Mouse (Mus musculus) heart, postnatal 10 days (tissue): ENCODE data around the gene Myo3b. TPM values are rescaled to one million over a fixed set of nuclear protein-coding genes. Genes with fewer than 3 reads are reported as not detected.
A peak's percentile ranks its signal among the peaks of the same experiment; 100 is the strongest.

Experiments used
- DNase-seq, 2 experiments: peaks; one replicate each; pipeline ENCODE4 v3.0.0; 2021
- intact Hi-C: fragments of 180-260 bp; cut with DNase I; formaldehyde crosslinking; loops from one replicate; pipeline ENCODE4 v1.15.1; 2025
- total RNA-seq, 2 experiments: library from RNA; stranded (reverse); gene quantifications; 2 replicates each; pipeline ENCODE4 v1.2.3; 2021

Gene Myo3b
- total RNA-seq, 2 experiments from 2014 or later = 0.12 TPM; not detected in 1

- no peak for DNase-seq
- intact Hi-C loops = no loop called here
Measured at GRCm38 (mm10) chr2:70419336-70419735, 380.4 kb downstream of the Myo3b start.

GRCm38 (mm10) chr2:70421144-70421874 lies 382.4 kb downstream of the Myo3b start:
- no peak for DNase-seq
- intact Hi-C loops = no loop called here

DNA sequence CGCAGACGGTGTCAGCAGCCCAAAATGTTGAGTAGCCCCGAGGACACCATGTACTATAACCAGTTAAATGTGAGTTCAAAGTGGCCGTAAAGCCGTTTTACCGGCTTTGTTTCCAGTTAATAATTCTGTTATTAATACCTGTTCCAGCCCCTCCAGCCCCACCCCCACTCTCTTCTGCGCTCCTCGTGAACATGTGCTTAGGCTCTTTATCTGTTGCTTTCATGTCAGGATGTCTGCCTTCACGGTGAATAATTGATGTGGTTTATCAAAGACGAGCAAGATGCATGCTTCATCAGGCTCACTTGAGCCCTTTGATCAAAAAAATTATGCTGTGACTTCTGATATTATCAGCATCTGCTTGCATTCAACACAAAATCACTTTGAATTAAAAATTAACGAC lies 386.7 kb downstream of the Myo3b start:
- intact Hi-C loops = no loop called here
- DNase-seq = no peak

- DNase-seq = peak; percentile 8 to 10
- intact Hi-C loops = no loop called here
Measured at GRCm38 (mm10) chr2:70443035-70443434, 404.1 kb downstream of the Myo3b start.

DNA sequence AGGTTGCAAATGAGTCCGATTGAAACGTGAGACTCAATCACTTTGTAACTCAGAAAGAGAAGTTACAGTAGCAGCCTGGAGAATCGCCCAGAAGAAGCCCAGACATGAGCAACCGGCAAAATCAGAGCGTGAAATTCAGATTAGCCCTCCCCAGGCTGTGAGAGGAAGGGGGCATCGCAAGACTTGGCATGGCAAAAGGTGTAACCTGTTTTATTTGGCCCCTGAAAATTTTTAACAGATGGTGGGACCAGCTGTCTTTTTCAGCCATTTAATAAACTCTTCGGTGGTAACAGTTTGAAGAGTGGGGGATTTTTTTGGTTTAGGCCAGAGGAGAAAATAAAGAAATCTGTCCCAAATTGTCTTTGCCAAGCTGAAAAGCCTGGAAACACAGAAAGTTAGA lies 405.2 kb downstream of the Myo3b start:
- intact Hi-C loops = no loop called here

GRCm38 (mm10) chr2:70456205-70456604 lies 417.3 kb downstream of the Myo3b start:
- no peak for DNase-seq
- intact Hi-C loops = no loop called here

More for the DNA sequence above, 405.2 kb downstream of the Myo3b start:
- DNase-seq = no peak

- DNase-seq = no peak
- intact Hi-C loops = no loop called here
Measured at GRCm38 (mm10) chr2:70463606-70464005, 424.7 kb downstream of the Myo3b start.

DNA sequence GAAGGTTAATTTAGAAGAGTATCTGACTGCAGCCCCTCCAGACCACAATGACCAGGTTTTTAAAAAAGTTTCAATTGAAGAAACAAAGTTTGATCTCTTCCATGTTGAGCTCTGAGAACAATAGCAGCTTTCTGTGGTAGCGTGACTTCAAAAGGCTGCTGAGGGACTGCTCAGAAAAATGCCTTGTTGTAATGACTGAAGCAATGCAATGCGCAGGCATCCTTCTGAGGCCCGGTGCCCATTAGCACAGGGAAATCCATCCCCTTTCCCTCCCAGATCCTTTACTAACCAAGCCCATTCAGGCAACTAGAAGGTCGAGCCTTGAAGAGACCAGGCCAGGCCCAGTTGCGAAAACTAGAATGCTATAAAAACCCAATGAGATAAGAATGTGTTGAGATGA lies 432.2 kb downstream of the Myo3b start:
- DNase-seq = no peak
- intact Hi-C loops = loop anchor here (5.0 to 10.0 kb wide), 2 partner anchors 36 to 196 kb away; partner anchors contain the start of gene Erich2

DNA sequence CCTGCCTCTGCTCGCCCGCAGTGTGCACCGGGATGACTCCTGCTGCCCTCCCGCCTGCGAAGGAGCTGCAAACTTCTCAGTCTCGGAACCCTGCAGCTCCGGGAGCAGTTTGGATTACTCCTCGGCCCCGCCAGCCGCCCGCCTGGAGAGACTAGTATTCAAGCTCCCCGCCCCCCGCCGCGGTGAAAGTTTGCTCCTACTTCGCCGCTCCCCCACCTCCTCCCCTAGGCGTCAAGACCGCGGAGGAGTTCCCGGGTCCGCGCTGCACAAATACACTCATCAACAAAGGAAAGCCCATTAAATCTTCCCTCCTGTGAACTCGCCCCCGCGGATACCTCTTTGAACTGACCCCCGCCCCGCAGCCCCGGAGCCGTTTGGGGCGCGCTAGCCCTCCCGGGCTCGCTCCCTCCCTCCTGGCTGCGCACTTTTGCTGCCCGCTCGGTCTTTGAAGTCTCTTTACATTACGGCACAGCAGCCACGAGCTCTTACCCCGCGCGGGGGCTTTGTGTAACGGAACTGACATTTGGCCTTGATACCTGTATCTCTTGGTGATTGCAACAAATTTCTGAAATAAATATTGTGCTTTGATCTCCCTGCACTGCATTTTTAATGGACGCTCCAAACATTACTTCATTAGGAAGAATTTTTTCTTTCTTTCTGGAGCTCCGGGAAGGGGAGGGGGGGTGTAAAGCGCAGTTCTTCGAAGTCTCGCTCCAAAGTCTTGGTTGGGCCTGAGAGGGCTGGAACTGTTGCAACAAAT lies 433.1 kb downstream of the Myo3b start:
- DNase-seq = peak; percentile 12 to 18
- intact Hi-C loops = loop anchor here (5.0 to 10.0 kb wide), 2 partner anchors 35 to 197 kb away; partner anchors contain the start of gene Erich2

Other genes with a start within 250 kb of the Myo3b start
- under 1 TPM; 0.55 to 0.67 TPM for gene Ccdc173, start 249.6 kb upstream of the Myo3b start, total RNA-seq
- gene Phospho2, start 249.5 kb upstream of the Myo3b start, total RNA-seq = 10 to 100 TPM; 16.4 to 16.9 TPM
- 10 to 100 TPM; 44.2 to 46.9 TPM for gene Klhl23, start 217.2 kb upstream of the Myo3b start, total RNA-seq
- gene Ssb, start 177.6 kb upstream of the Myo3b start, total RNA-seq = 100 to 1,000 TPM in 1 of 2 experiments, 10 to 100 TPM in 1; 84.7 to 102 TPM
- 10 to 100 TPM; 19.0 to 20.6 TPM for gene Mettl5, start 153.5 kb upstream of the Myo3b start, total RNA-seq
- 100 to 1,000 TPM; 105 to 111 TPM for gene Ubr3, start 141.9 kb upstream of the Myo3b start, total RNA-seq